Mouse (Mus musculus) gonadal fat pad, adult 2 months (tissue): ENCODE results near the gene Olfr1002. TPM values are rescaled to one million over a fixed set of nuclear protein-coding genes. Genes with fewer than 3 reads are reported as not detected.
"Not testable (repeated sequence)": the region's sequence is repeated elsewhere in the genome, so short reads cannot be mapped to it uniquely, and the experiment has no call there.

Source experiments
- DNase-seq: peaks from one replicate; pipeline ENCODE4 v3.0.0-alpha.2; 2012; ENCODE audit warnings: low read depth
- polyA plus RNA-seq: library from polyadenylated mRNA; depleted of rRNA; stranded (reverse); fragments of >200 nt; gene quantifications from 2 replicates; pipeline ENCODE4 v1.2.3, GENCODE M21; 2012; rRNA removed

The Olfr1002 gene
- polyA plus RNA-seq = not detected in 2 replicates

GRCm38 (mm10) chr2:85650604-85651003 is at the start of gene Olfr1002:
Gene Olfr1002 (minus strand): TSS chr2:85650704.
- DNase-seq = no peak

DNA sequence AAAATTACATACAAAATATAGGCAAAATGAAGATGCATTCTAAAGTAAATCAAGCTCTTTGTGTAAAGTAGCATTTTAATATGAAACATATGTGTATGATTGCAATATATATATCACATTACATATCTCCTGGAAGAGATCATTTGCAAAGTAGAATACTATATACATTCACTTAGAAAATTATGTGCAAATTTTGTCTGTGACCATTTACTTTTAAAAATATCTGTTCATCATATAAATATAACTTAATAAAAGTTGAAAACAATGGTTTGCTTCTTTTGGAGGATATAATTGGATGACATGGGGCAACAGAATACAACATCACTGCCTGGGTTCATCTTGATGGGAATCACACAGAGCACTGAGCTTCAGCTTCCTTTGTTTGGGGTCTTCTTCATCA is 38.6 kb upstream of the Olfr1002 start, which contains the start of gene Olfr1008:
Gene Olfr1008, plus strand, starts transcription at position 301 of the 400 bp plus-strand sequence.
- DNase-seq = no peak

GRCm38 (mm10) chr2:85678667-85679066 is 28.2 kb upstream of the Olfr1002 start, which contains the start of gene Olfr1006:
Gene Olfr1006 (minus strand): TSS chr2:85678767.
- no peak for DNase-seq

DNA sequence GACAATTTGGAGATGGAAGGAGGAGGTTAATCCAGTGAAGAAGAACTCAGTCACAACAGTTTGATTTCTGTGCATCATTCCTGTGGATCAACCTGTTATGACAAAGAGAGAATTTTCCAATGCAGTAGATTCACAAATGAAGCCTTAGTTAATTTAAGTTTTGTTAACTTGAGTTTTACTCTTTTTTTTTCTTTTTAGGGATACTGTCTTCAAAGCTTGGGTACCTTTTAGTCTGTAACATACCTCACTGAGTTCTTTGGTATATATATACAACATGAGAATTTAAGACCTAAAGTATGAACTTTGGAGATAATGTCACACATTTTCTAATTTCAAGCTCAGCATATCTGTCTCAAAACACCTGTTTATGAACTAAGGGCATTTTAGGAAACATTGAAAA is 13.9 kb upstream of the Olfr1002 start, which contains the start of gene Olfr154:
Gene Olfr154, minus strand, starts transcription at position 101 of the 400 bp plus-strand sequence.
- DNase-seq = not testable (repeated sequence)

DNA sequence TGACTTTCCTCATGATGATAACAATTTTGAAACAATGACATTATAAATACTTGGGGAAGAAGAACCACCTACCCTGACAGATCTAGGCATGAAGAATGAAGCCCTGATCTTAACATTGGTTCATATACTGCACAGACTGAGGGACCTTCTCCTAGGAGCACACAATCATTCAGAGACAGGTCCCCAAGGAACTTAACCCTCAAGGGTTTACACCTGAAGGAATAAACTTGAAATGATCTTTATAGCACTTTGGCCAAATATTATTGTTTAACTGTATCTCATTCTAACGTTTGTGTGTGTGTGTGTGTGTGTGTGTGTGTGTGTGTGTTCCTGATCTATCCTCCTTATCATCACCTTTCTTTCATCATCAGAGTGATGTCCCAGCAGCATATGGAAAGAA is 38.7 kb downstream of the Olfr1002 start, which contains the start of gene Olfr1000:
Gene Olfr1000, minus strand, starts transcription at position 101 of the 400 bp plus-strand sequence.
- no peak for DNase-seq

Other genes with a start within 250 kb of the Olfr1002 start
- not detected in 2 replicates for gene Olfr992, start 241.2 kb downstream of the Olfr1002 start, polyA plus RNA-seq
- not detected in 2 replicates for gene Olfr993, start 235.8 kb downstream of the Olfr1002 start, polyA plus RNA-seq
- gene Olfr994, start 214.3 kb downstream of the Olfr1002 start, polyA plus RNA-seq = not detected in 2 replicates
- gene Olfr995, start 207.1 kb downstream of the Olfr1002 start, polyA plus RNA-seq = not detected in 2 replicates
- gene 4833423E24Rik, start 131.7 kb downstream of the Olfr1002 start, polyA plus RNA-seq = not detected in 2 replicates
- gene Olfr996, start 71.5 kb downstream of the Olfr1002 start, polyA plus RNA-seq = not detected in 2 replicates
- gene Olfr998, start 61.8 kb downstream of the Olfr1002 start, polyA plus RNA-seq = not detected in 2 replicates
- not detected in 2 replicates for gene Olfr1000, start 38.8 kb downstream of the Olfr1002 start, polyA plus RNA-seq
- not detected in 2 replicates for gene Olfr154, start 13.8 kb upstream of the Olfr1002 start, polyA plus RNA-seq
- not detected in 2 replicates for gene Olfr1006, start 28.1 kb upstream of the Olfr1002 start, polyA plus RNA-seq
- gene Olfr1008, start 38.7 kb upstream of the Olfr1002 start, polyA plus RNA-seq = not detected in 2 replicates
- not detected in 2 replicates for gene Olfr1009, start 64.7 kb upstream of the Olfr1002 start, polyA plus RNA-seq
- not detected in 2 replicates for gene Olfr1012, start 112.1 kb upstream of the Olfr1002 start, polyA plus RNA-seq
- gene Olfr1013, start 116.4 kb upstream of the Olfr1002 start, polyA plus RNA-seq = not detected in 2 replicates
- gene Olfr1014, start 122.0 kb upstream of the Olfr1002 start, polyA plus RNA-seq = not detected in 2 replicates
- not detected in 2 replicates for gene Olfr1015, start 131.3 kb upstream of the Olfr1002 start, polyA plus RNA-seq
- not detected in 2 replicates for gene Olfr1016, start 151.8 kb upstream of the Olfr1002 start, polyA plus RNA-seq
- gene Olfr1018, start 167.8 kb upstream of the Olfr1002 start, polyA plus RNA-seq = not detected in 2 replicates
- not detected in 2 replicates for gene Olfr1019, start 194.8 kb upstream of the Olfr1002 start, polyA plus RNA-seq
- not detected in 2 replicates for gene Olfr1020, start 196.3 kb upstream of the Olfr1002 start, polyA plus RNA-seq
- not detected in 2 replicates for gene Olfr1022, start 217.9 kb upstream of the Olfr1002 start, polyA plus RNA-seq
- not detected in 2 replicates for gene Olfr1023, start 234.9 kb upstream of the Olfr1002 start, polyA plus RNA-seq